In genomic region chr12:28551775-28552174, GRCm38 (mm10) we compare ENCODE assay signal across 17 mouse cellular contexts. TPM values are rescaled to one million over a fixed set of nuclear protein-coding genes. Genes with fewer than 3 reads are reported as not detected.
DNase-seq lines count a peak whose midpoint lies in the region; ATAC-seq and TF ChIP-seq lines count a peak whose summit lies in the region.
"Had no signal": no experiment of that assay in that cellular context is flagged by ENCODE, and none has a peak within 500 bp of the region (broad histone marks: within the 10 kb centered on the region; RNA-seq: fewer than 3 reads in every experiment).

No protein-coding gene starts in this region.

- no peak overlapping the region for H3K27ac ChIP-seq in heart, embryonic 16.5 days (ENCODE audit: low read length)
- H3K27ac ChIP-seq in kidney, postnatal 0 days = no peak overlapping the region
- no peak overlapping the region for H3K27ac ChIP-seq in limb, embryonic 12.5 days
- H3K27ac ChIP-seq: embryonic facial prominence, embryonic 15.5 days; forebrain, embryonic 12.5 days; limb, embryonic 15.5 days; lung, embryonic 15.5 days had no signal

- no peak overlapping the region for H3K4me3 ChIP-seq in heart, embryonic 16.5 days (ENCODE audit: low read length)
- no peak overlapping the region for H3K4me3 ChIP-seq in kidney, postnatal 0 days (replicated peaks; ENCODE audit: low read depth, low read length)
- H3K4me3 ChIP-seq in limb, embryonic 12.5 days (replicated peaks) = 0 out of 2 replicates have a peak overlapping the region, but pooled peaks have one; percentile 8
- H3K4me3 ChIP-seq: embryonic facial prominence, embryonic 15.5 days; forebrain, embryonic 12.5 days; limb, embryonic 15.5 days; lung, embryonic 15.5 days had no signal

- intact Hi-C loops in heart, postnatal 10 days (cut with DNase I) = no loop called here

- WGBS in heart, embryonic 16.5 days = 57% methylated on average over 18 of the region's 18 CpGs
- 51% methylated on average over 18 of the region's 18 CpGs for WGBS in kidney, postnatal 0 days
- WGBS in limb, embryonic 12.5 days = 66% methylated on average over 18 of the region's 18 CpGs

- no peaks in the 10 kb centered on the region; the same call in 1 of the 2 replicates for H3K27me3 ChIP-seq in heart, embryonic 16.5 days (ENCODE audit: control insufficient read depth, insufficient read depth, low read length)
- H3K27me3 ChIP-seq in kidney, postnatal 0 days (ENCODE audit: insufficient read depth, low read length) = no peaks in the 10 kb centered on the region
- H3K27me3 ChIP-seq in limb, embryonic 12.5 days = peaks cover 21% of the 10 kb centered on the region
- H3K27me3 ChIP-seq: embryonic facial prominence, embryonic 15.5 days; limb, embryonic 15.5 days; lung, embryonic 15.5 days had no signal

- TF ChIP-seq CTCF in kidney, postnatal 0 days (IDR thresholded peaks at IDR 0.05; ENCODE audit: low read depth) = no peak

- H3K9ac ChIP-seq in heart, embryonic 16.5 days (ENCODE audit: low read length) = no peak overlapping the region
- no peak overlapping the region for H3K9ac ChIP-seq in kidney, postnatal 0 days (ENCODE audit: low read depth, low read length)
- no peak overlapping the region for H3K9ac ChIP-seq in limb, embryonic 12.5 days (replicated peaks)
- H3K9ac ChIP-seq: embryonic facial prominence, embryonic 15.5 days; forebrain, embryonic 12.5 days; limb, embryonic 15.5 days; lung, embryonic 15.5 days had no signal

- H3K9me3 ChIP-seq in heart, embryonic 16.5 days (replicated peaks; ENCODE audit: control insufficient read depth, low read length) = no peaks in the 10 kb centered on the region
- no peaks in the 10 kb centered on the region for H3K9me3 ChIP-seq in kidney, postnatal 0 days (replicated peaks; ENCODE audit: low read length)
- no peaks in the 10 kb centered on the region for H3K9me3 ChIP-seq in limb, embryonic 12.5 days
- H3K9me3 ChIP-seq: embryonic facial prominence, embryonic 15.5 days; forebrain, embryonic 12.5 days; limb, embryonic 15.5 days; lung, embryonic 15.5 days had no signal

- no peaks in the 10 kb centered on the region for H3K36me3 ChIP-seq in heart, embryonic 16.5 days (ENCODE audit: control insufficient read depth, insufficient read depth)
- no peaks in the 10 kb centered on the region for H3K36me3 ChIP-seq in kidney, postnatal 0 days (ENCODE audit: insufficient read depth, low read length)
- H3K36me3 ChIP-seq in limb, embryonic 12.5 days = no peaks in the 10 kb centered on the region
- H3K36me3 ChIP-seq: embryonic facial prominence, embryonic 15.5 days; forebrain, embryonic 12.5 days; limb, embryonic 15.5 days; lung, embryonic 15.5 days had no signal

- H3K4me2 ChIP-seq in heart, embryonic 16.5 days (ENCODE audit: low read depth, low read length) = peak overlapping the region; percentile 29; the same call in 1 of the 2 replicates
- peak overlapping the region; percentile 16; the same call in 1 of the 2 replicates for H3K4me2 ChIP-seq in kidney, postnatal 0 days (ENCODE audit: low read length)
- H3K4me2 ChIP-seq in limb, embryonic 12.5 days = peak overlapping the region; percentile 35
- H3K4me2 ChIP-seq: embryonic facial prominence, embryonic 15.5 days; forebrain, embryonic 12.5 days; limb, embryonic 15.5 days; lung, embryonic 15.5 days had no signal

- ATAC-seq in heart, embryonic 16.5 days (replicated peaks; ENCODE audit: extremely low read depth, insufficient read depth, low FRiP score) = no peak
- ATAC-seq in kidney, postnatal 0 days (replicated peaks; ENCODE audit: low FRiP score, low read depth) = 0 out of 2 replicates have a peak, but pooled peaks have one; percentile 33
- ATAC-seq in limb, embryonic 12.5 days (ENCODE audit: insufficient number of reproducible peaks, insufficient read depth, low FRiP score, low TSS enrichment, low read depth) = no peak
- ATAC-seq: Patski had no signal

- no peaks in the 10 kb centered on the region for H3K4me1 ChIP-seq in heart, embryonic 16.5 days (ENCODE audit: control insufficient read depth, insufficient read depth, low read length)
- no peaks in the 10 kb centered on the region for H3K4me1 ChIP-seq in kidney, postnatal 0 days (replicated peaks; ENCODE audit: insufficient read depth, low read length)
- H3K4me1 ChIP-seq in limb, embryonic 12.5 days (replicated peaks) = peaks cover 2% of the 10 kb centered on the region; the same call in 1 of the 2 replicates
- H3K4me1 ChIP-seq: forebrain, embryonic 12.5 days; lung, embryonic 15.5 days had no signal

- no peak for DNase-seq in heart, postnatal 10 days
- no peak for DNase-seq in kidney, postnatal 0 days (ENCODE audit: low spot score)
- no peak for DNase-seq in kidney, adult 9 months
- peak; percentile 12 for DNase-seq in ES-CJ7 (ENCODE audit: low read depth, low spot score)
- DNase-seq in gastrocnemius, adult 8-10 months (ENCODE audit: low spot score in 2 of 2) = no peak
- DNase-seq: cerebellum, adult 18-20 months; kidney, postnatal 14 days; layer of hippocampus, postnatal 36 days; right cerebral cortex, postnatal 4 days had no signal

RNA-seq across cellular contexts. Expression of gene Dcdc2c, which starts 0.4 kb away (rescaled TPM):
- polyA plus RNA-seq in heart, embryonic 16.5 days (2015; fragmentation: Nextera tagmentation; extraction: Ambion mirVana) = 0.09 and 0.16 TPM in 2 replicates
- total RNA-seq in heart, postnatal 10 days (2021) = under 1 TPM; 0.29 to 0.30 TPM
- not detected in 2 replicates for polyA plus RNA-seq in kidney, postnatal 0 days (2015; fragmentation: Nextera tagmentation; extraction: Ambion mirVana)
- 0.24 TPM in 1 of 2 replicates, not detected in the other for polyA plus RNA-seq in limb, embryonic 12.5 days (2016; fragmentation: Nextera tagmentation; extraction: Ambion mirVana)
- not detected for total RNA-seq in gastrocnemius, adult 8-10 months (2022)

RNA-seq across cellular contexts. Expression of gene Allc, which starts 30.5 kb away (rescaled TPM):
- polyA plus RNA-seq in heart, embryonic 16.5 days (2015; fragmentation: Nextera tagmentation; extraction: Ambion mirVana) = not detected in 2 replicates
- total RNA-seq in heart, postnatal 10 days (2021) = not detected
- polyA plus RNA-seq in kidney, postnatal 0 days (2015; fragmentation: Nextera tagmentation; extraction: Ambion mirVana) = not detected in 2 replicates
- not detected in 2 replicates for polyA plus RNA-seq in limb, embryonic 12.5 days (2016; fragmentation: Nextera tagmentation; extraction: Ambion mirVana)
- not detected for total RNA-seq in gastrocnemius, adult 8-10 months (2022)
- total RNA-seq: granulocyte monocyte progenitor cell, adult 5-6 weeks had no signal
- polyA plus RNA-seq: embryonic facial prominence, embryonic 15.5 days; forebrain, embryonic 12.5 days; limb, embryonic 15.5 days; Patski had no signal
